Mouse (Mus musculus) ZHBTc4 (cell line): Measurements from ENCODE around the gene Acan.

ENCODE experiments used
- DNase-seq: peaks from one replicate; pipeline ENCODE4 v3.0.0-alpha.2; 2011; ENCODE audit warnings: low read depth, low spot score

Acan gene

DNA sequence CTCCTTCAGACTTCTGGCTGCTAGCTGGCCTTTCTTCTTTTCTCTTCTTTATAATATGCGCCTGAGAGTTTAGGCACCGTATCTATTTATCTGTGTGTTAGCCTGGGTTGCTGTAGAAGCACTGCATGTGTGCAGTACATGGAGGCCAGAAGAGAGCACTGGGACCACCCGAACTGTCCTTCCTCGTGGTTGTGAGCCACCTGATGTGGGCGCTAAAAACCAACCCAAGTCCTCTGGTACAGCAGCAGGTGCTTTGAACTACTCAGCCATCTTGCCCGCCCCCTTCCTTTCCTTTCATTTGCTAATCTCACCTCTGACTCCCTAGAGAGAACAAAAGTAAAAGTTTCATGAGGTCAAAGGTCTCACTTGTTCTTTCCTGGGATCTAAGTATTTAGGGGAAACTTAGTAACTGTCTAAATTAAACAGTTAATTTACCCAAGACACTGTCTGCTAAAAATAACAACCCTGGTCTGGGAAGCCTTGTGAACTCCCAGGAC lies 86.1 kb downstream of the Acan start:
- DNase-seq = peak; percentile 89

DNA sequence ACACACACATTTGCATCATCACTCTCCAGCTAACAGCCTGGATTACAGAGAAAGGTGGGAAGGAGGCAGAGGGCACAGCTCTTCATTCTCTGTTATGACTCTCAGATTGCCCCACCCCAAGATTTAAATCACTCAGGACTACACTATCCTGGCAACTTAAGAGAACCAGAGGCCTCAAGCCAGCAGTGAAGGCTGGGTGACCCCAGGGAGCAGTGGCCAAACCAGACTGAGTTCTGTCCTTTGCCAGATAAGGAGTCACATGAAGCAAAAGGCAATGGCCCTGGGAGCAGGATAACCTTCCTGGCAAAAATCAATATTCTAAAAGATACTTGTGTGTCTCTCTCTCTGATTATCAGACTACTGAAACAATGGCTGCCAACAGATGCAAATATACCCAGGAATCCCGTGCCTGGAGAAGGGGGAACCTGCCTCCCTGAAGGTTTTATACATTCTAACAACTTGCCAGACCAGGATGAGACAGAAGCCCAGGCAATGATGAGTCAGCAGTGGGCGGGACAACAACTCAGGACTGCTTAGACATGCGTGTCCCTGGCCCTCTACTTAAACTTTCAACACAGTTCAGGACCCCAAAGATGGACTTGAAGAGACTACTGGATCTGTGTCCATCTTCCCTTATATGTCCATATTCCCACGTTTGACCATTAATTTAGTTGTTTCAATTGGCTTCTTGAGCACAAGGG lies 86.8 kb downstream of the Acan start:
- peak; percentile 68 for DNase-seq

DNA sequence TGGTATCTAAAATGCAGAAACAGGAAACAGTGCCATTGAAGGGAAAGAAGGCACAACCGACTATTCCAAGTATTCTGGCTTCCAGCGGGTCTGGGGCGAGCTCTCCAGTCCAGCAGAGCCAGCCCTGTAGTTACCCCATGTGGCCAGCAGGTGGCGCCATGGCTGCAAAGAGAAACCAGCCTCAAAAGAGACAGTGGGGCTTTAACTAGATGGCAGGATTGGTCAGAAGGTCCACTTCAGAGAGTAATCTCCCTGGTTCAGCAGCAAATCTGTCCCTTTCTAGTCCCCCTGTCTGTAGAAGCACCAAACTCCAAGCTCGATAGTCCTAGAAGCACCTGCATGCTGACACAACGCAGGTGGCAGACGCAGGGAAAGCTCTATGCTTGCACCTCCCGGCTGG lies 87.6 kb downstream of the Acan start:
- peak; percentile 86 for DNase-seq

DNA sequence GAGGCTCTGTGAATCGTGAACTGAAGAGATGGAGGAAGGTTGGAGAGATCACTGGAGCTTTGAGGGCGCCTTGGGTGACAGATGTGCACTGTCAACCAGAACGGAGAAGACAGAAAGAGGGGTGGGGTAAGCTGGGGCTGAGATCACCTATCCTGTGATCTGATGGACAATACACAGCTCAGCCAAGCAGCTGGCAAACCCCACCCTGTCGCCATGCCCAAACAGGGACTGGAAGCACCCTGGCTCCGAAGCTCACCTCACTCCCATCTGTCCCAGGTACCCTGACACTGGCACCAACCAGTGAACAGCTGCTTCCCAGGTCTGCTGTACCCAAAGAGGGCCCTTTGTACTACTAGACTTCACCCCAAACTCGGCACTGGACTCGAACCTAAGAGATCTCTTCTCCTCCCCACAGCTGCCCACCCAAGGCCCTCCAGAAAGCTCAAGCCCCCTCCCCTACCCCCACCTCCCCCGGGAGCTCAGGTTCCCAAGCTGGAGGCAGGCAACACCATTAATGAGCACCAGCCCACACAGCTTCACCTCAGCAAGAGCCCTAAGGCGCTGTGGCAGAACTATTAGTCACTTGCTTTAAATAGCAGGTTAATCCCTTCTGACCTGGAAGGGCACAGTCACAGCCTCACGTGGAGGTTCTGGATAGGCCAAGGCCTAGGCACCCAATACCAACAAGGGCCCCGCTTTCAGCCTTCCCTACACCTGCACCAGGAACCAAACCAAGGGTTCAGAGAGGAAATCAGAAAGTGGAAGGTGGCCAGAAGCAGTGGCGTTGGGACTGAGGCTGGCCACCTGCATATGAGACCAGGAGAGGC lies 93.9 kb downstream of the Acan start:
- no peak for DNase-seq

DNA sequence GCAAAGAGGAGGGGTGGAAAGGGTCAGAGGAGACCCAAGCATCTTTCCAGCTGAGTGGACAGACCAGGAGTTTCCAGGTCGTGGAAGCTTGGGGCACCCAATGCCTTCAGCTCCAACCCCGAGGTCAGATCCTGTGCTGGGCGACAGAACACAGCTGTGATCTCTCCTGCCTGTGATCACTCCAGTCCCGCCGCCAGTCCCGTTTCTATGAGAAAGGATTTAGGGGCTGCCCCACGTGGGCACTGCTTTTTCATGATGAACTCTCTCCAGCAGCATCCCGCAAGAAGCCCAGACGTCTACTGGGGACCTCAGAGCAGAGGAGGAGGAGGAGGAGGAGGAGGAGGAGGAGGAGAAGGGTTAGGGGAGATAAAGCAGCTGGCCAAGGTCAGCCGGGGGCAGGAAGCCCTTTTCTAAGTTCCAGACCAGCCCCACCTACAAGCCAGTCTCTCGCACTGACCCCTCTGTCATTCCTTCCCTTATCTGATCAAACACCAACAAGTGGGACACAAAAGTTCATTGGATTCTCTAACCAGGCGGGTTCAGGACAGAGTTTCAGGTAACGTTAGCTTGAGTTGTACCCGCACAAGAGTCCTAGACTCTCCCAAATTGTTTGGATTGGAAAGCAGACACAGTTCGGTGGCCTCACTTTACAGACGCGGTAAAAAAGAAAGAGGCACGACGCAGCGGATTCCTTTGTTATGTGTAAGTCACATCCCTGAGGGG lies 94.8 kb downstream of the Acan start:
- DNase-seq = no peak

DNA sequence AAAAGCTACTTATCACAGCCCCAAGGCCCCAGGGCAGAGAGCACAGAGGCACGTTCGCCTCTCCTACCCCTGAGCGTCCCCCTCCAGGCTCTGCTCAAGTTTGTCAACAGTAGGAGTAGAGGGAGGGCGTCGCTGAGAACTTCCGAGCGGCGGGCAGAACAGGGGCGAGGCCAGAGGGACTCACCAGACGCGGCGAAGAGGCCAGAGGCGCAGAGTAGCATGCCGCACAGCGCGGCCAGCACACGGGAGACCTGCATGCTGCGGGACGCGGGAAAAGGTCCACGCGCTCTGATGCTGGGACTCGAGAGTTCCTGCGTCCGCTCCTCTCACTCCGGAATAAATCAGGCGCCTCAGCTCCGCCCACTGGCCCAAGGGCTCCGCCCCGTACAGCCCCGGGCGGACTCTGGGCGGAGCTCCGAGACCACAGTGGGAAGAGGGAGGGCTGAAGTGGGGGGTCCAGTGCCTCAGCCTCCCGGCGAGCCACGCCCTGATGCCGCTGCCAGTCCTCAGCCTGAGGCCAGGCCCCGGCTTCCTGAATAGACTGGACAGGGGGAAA lies 95.5 kb downstream of the Acan start, which contains the start of gene Mfge8:
Mfge8 (minus strand) TSS at position 350 of the 556 bp plus-strand sequence.
- DNase-seq = peak; percentile 97

DNA sequence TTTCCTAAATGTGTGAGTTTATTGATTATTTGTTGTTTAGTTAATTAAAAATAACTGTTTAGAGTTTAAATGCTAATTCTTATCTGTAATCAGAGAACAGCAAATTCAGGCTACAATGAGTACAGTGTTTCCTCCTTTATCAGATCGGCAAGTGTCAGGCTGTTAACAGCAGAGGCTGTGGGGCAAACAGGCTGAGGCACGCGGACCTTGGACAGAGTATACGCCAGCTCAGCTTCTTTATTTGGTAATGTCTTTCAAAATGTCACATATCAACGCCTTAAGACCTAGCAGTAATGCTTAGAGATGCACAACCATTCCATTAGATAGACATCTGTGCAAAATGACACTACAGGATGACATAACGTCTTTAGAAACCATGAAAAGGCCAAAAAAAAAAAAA lies 96.2 kb downstream of the Acan start:
- DNase-seq = no peak

DNA sequence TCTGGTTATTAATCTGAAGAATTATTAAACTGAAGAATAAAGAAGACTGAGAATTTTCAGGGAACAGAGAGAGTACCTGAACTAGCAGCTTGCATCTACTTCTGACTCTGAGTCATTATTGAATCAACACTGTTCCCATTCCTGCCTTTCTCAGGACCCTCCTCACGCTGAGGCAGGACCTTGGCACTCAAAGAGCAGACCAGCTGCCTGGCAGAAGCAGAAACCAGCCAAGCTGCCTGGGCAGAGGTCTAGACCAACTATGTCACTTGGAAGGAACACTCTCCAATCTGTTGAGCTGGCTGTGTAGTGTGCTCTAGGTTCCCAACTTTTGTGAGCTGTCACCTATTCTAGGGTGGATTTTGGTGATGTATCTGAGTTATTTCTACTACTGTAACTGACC lies 106.1 kb downstream of the Acan start:
- no peak for DNase-seq
